Mouse (Mus musculus) myocyte (in vitro differentiated cells): ENCODE measurements around the gene Pbxip1. TPM values are rescaled to one million over a fixed set of nuclear protein-coding genes. Genes with fewer than 3 reads are reported as not detected.

Experiments used
- H3K27me3 ChIP-seq: one replicate; pipeline ENCODE4 v1.6.1; 2011; ENCODE audit not compliant: control insufficient read depth, insufficient read depth, insufficient read length
- H3K36me3 ChIP-seq: one replicate; pipeline ENCODE4 v1.6.1; 2011; ENCODE audit not compliant: control insufficient read depth, insufficient read depth
- H3K4me2 ChIP-seq: one replicate; pipeline ENCODE4 v1.6.1; 2011; ENCODE audit warnings: low read depth, control low read depth
- H3K4me3 ChIP-seq: one replicate; pipeline ENCODE4 v1.5.1; 2011; ENCODE audit warnings: mild to moderate bottlenecking, control low read depth, moderate library complexity
- H3K79me2 ChIP-seq: one replicate; pipeline ENCODE4 v1.6.1; 2011; ENCODE audit not compliant: control insufficient read depth, insufficient read depth
- H3ac ChIP-seq: one replicate; pipeline ENCODE4 v1.6.1; 2011; ENCODE audit not compliant: control insufficient read depth, insufficient read length
- CEBPB ChIP-seq: IDR thresholded peaks from 2 replicates; pipeline ENCODE4 v1.6.1; 2011; ENCODE audit warnings: mild to moderate bottlenecking, moderate library complexity; ENCODE audit not compliant: poor library complexity, insufficient read depth, severe bottlenecking
- E2F4 ChIP-seq: IDR thresholded peaks from one replicate; pipeline ENCODE4 v1.6.1; 2011; ENCODE audit warnings: mild to moderate bottlenecking, control low read depth, moderate library complexity; ENCODE audit not compliant: insufficient read depth
- MAX ChIP-seq: IDR thresholded peaks from one replicate; pipeline ENCODE4 v1.6.1; 2011; ENCODE audit warnings: low read depth, mild to moderate bottlenecking, control low read depth
- MYOD1 ChIP-seq, 3 experiments: IDR thresholded peaks; one replicate each; pipeline ENCODE4 v1.6.1; 2011; ENCODE audit warnings: control low read depth in 2 of 3, low read depth in 2 of 3, mild to moderate bottlenecking in 2 of 3, moderate library complexity in 1 of 3; ENCODE audit not compliant: insufficient read length in 2 of 3, control insufficient read depth in 1 of 3
- MYOG ChIP-seq, 3 experiments: IDR thresholded peaks; one replicate each; pipeline ENCODE4 v1.6.1; 2011; ENCODE audit warnings: control low read depth in 2 of 3, low read depth in 2 of 3, mild to moderate bottlenecking in 2 of 3; ENCODE audit not compliant: insufficient read length in 2 of 3, control insufficient read depth in 1 of 3, insufficient read depth in 1 of 3
- POLR2A ChIP-seq: IDR thresholded peaks from one replicate; pipeline ENCODE4 v1.6.1; 2011; ENCODE audit warnings: low read depth, mild to moderate bottlenecking, control low read depth, moderate library complexity; ENCODE audit not compliant: insufficient read length
- POLR2AphosphoS2 ChIP-seq: IDR thresholded peaks from one replicate; pipeline ENCODE4 v1.6.1; 2011; ENCODE audit warnings: low read depth, control low read depth; ENCODE audit not compliant: insufficient read length
- REST ChIP-seq: IDR thresholded peaks from one replicate; pipeline ENCODE4 v1.6.1; 2011; ENCODE audit warnings: mild to moderate bottlenecking, control low read depth, moderate library complexity; ENCODE audit not compliant: insufficient read depth, insufficient read length
- SRF ChIP-seq: IDR thresholded peaks from one replicate; pipeline ENCODE4 v1.6.1; 2011; ENCODE audit warnings: low read depth; ENCODE audit not compliant: control insufficient read depth, insufficient read length
- TCF12 ChIP-seq: IDR thresholded peaks from one replicate; pipeline ENCODE4 v1.6.1; 2011; ENCODE audit warnings: mild to moderate bottlenecking, control low read depth; ENCODE audit not compliant: poor library complexity, insufficient read depth, severe bottlenecking
- TCF3 ChIP-seq: IDR thresholded peaks from one replicate; pipeline ENCODE4 v1.6.1; 2011; ENCODE audit warnings: low read depth, control low read depth; ENCODE audit not compliant: insufficient read length
- USF1 ChIP-seq: IDR thresholded peaks from one replicate; pipeline ENCODE4 v1.6.1; 2011; ENCODE audit warnings: low read depth, mild to moderate bottlenecking, control low read depth, moderate library complexity
- polyA plus RNA-seq: library from polyadenylated mRNA; unstranded; fragments of >200 nt; fragmentation: generic; extraction: Trizol; gene quantifications from one replicate; pipeline ENCODE4 v1.2.1, GENCODE M21; 2012; ENCODE audit warnings: missing spikeins

Pbxip1 gene
- polyA plus RNA-seq, 1 experiment, result 159 TPM

DNA sequence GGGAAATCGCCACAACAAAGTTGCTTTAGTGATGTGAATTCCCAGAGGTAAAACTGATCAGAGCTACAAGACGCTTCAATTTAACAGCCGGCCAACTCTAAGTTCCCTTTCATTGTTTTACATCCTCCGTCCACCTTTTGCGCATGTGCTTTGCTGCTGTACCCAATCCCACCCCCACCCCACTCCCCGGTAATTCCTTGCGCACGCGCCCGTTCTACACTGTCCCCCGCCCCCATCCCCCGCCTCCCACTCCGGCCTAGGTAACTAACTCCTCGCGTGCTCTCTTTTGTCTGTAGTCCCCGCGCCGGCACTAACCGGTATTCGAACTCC is 18.7 kb upstream of the Pbxip1 start:
- TF ChIP-seq CEBPB (no peak), REST (no peak), E2F4 (no peak), USF1 (no peak), POLR2AphosphoS2 (no peak), MAX (no peak), MYOD1 (IDR thresholded peaks at IDR 0.05; ENCODE audit: control insufficient read depth in 1 of 3, insufficient read length in 2 of 3, low read depth in 2 of 3) (no peak), TCF12 (no peak), SRF (no peak), POLR2A (no peak), TCF3 (no peak), MYOG (IDR thresholded peaks at IDR 0.05; ENCODE audit: control insufficient read depth in 1 of 3, insufficient read depth in 1 of 3, insufficient read length in 2 of 3, low read depth in 2 of 3) (no peak)
- Histone ChIP-seq H3K27me3 (no peaks in the 10 kb centered on the region), H3K4me2 (peak overlapping the region; percentile 77), H3K79me2 (peaks cover 53% of the 10 kb centered on the region), H3ac (peak overlapping the region; percentile 54), H3K36me3 (peaks cover 11% of the 10 kb centered on the region), H3K4me3 (peak overlapping the region; percentile 63)

GRCm38 (mm10) chr3:89418170-89418860 is 18.2 kb upstream of the Pbxip1 start, which contains the start of the genes Cks1b and Shc1:
Gene Cks1b (minus strand): TSS chr3:89418383.
Gene Shc1 (plus strand): TSS chr3:89418443.
- H3K4me2 ChIP-seq, result peak within 1 kb of the TSS; percentile 94
- H3K27me3 ChIP-seq, result no peaks in the 10 kb centered on the region
- TF ChIP-seq POLR2A, result peak; percentile 47
- no peak for TF ChIP-seq TCF12
- no peak for TF ChIP-seq USF1
- peak; percentile 100 for TF ChIP-seq E2F4
- no peak for TF ChIP-seq SRF
- peak; percentile 85 for TF ChIP-seq MAX
- TF ChIP-seq POLR2AphosphoS2, result peak; percentile 27
- H3ac ChIP-seq, result peak within 1 kb of the TSS; percentile 54
- H3K4me3 ChIP-seq, result peak within 1 kb of the TSS; percentile 63
- H3K79me2 ChIP-seq, result peaks cover 59% of the 10 kb centered on the region
- peaks cover 11% of the 10 kb centered on the region for H3K36me3 ChIP-seq

DNA sequence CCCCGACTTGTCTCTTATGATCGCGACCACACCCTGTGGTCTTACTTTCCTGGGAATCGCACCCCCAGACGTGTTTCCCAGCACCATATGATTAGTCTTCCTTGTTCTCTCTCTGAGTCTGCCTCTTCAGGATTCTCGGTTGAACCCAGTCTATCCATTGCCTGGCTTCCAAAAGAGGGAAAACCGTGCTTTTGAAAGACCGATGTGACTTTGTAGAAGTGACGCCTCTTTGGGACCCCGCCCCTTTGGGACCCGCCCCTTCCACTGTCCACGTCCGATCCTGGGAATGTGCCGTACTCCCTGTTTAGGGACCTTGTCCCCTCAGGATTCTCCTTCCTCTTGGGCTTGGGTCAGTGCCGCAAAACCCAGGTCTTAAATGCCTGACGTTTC is 17.6 kb upstream of the Pbxip1 start:
- peaks cover 15% of the 10 kb centered on the region for H3K36me3 ChIP-seq
- H3K79me2 ChIP-seq, result peaks cover 59% of the 10 kb centered on the region
- H3K4me2 ChIP-seq, result peak overlapping the region; percentile 94
- H3K27me3 ChIP-seq, result no peaks in the 10 kb centered on the region
- peak overlapping the region; percentile 54 for H3ac ChIP-seq
- peak overlapping the region; percentile 63 for H3K4me3 ChIP-seq
- no peak for TF ChIP-seq REST
- TF ChIP-seq TCF3, result no peak
- TF ChIP-seq USF1, result no peak
- TF ChIP-seq POLR2AphosphoS2, result peak; percentile 38
- TF ChIP-seq MYOD1 (IDR thresholded peaks at IDR 0.05; ENCODE audit: control insufficient read depth in 1 of 3, insufficient read length in 2 of 3, low read depth in 2 of 3), result no peak
- no peak for TF ChIP-seq MYOG (IDR thresholded peaks at IDR 0.05; ENCODE audit: control insufficient read depth in 1 of 3, insufficient read depth in 1 of 3, insufficient read length in 2 of 3, low read depth in 2 of 3)
- TF ChIP-seq POLR2A, result peak; percentile 55
- TF ChIP-seq SRF, result no peak

- Histone ChIP-seq H3K4me2 (peak overlapping the region; percentile 94), H3K36me3 (peaks cover 19% of the 10 kb centered on the region), H3K27me3 (no peaks in the 10 kb centered on the region), H3K79me2 (peaks cover 59% of the 10 kb centered on the region), H3ac (peak overlapping the region; percentile 54), H3K4me3 (peak overlapping the region; percentile 63)
- no peak for TF ChIP-seq TCF3
- no peak for TF ChIP-seq POLR2A
- peak; percentile 40 for TF ChIP-seq POLR2AphosphoS2
- no peak for TF ChIP-seq MYOG (IDR thresholded peaks at IDR 0.05; ENCODE audit: control insufficient read depth in 1 of 3, insufficient read depth in 1 of 3, insufficient read length in 2 of 3, low read depth in 2 of 3)
- no peak for TF ChIP-seq REST
- no peak for TF ChIP-seq E2F4
- TF ChIP-seq MAX, result no peak
- TF ChIP-seq MYOD1 (IDR thresholded peaks at IDR 0.05; ENCODE audit: control insufficient read depth in 1 of 3, insufficient read length in 2 of 3, low read depth in 2 of 3), result no peak
- 0 out of 2 replicates have a peak, but pooled peaks have one; percentile 41 for TF ChIP-seq CEBPB
- no peak for TF ChIP-seq TCF12
- no peak for TF ChIP-seq SRF
- no peak for TF ChIP-seq USF1
Observed at GRCm38 (mm10) chr3:89419571-89419970, 16.9 kb upstream of the Pbxip1 start.

GRCm38 (mm10) chr3:89419981-89420380 is 16.5 kb upstream of the Pbxip1 start:
- no peak for TF ChIP-seq MAX
- no peak for TF ChIP-seq TCF12
- no peak for TF ChIP-seq POLR2A
- no peak for TF ChIP-seq MYOD1 (IDR thresholded peaks at IDR 0.05; ENCODE audit: control insufficient read depth in 1 of 3, insufficient read length in 2 of 3, low read depth in 2 of 3)
- TF ChIP-seq USF1, result no peak
- TF ChIP-seq POLR2AphosphoS2, result no peak
- TF ChIP-seq CEBPB, result no peak
- Histone ChIP-seq H3K4me3 (peak overlapping the region; percentile 63), H3K79me2 (peaks cover 59% of the 10 kb centered on the region), H3K4me2 (peak overlapping the region; percentile 94), H3K36me3 (peaks cover 18% of the 10 kb centered on the region), H3ac (no peak overlapping the region), H3K27me3 (no peaks in the 10 kb centered on the region)
